Mouse (Mus musculus): ENCODE results near the gene Ddx23. TPM values are rescaled to one million over a fixed set of nuclear protein-coding genes. Genes with fewer than 3 reads are reported as not detected.

Gene Ddx23
- polyA plus RNA-seq, 1 experiment from 2014 or later: 33.0 TPM

DNA sequence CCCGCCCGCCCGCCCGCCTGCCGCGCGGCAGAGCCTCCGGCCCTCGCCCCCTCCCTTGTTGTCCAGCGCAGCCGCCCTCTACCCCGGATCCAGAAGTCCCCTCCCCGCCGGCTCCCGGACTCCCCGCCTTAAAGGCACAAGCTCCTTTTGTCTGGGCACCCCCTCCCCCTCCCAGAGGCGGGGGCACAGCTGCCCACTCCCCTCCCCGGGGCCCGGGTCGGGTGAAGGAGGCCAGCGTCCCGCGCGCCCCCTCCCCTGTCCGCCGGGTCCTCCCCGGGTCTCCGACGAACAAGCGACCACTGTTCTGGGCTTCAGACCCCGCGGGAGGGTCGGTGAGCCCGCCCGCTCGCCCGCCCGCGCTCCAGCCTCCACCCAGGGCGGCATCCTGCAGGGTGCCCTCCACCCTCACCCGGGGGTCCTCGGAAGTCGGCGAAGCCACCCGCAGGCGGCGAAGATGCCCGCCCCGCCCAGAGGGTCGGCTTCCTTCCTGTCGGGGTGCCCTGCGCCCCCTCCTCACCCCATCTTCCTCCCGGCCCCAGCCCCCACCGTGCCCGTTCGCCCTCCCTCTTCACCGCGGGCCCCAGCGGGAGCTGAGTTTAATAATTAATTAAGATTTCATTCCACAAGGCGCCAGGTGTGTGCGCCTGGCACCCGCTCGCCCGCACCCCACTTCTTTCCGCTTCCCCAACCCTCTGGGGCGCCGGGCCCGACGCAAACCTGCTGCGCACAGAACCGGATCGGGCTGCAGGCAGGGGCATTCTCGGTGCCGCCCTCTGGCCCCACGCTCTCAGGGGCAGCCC is 53.2 kb downstream of the Ddx23 start, which contains the start of gene Adcy6:
TSS of gene Adcy6 (minus strand) at position 746 of the 800 bp plus-strand sequence.
- peaks cover 7% of the 10 kb centered on the region for H3K4me1 ChIP-seq (replicated peaks; ENCODE audit: control insufficient read depth, insufficient read depth, low read length)
- peak within 1 kb of the TSS; percentile 88 for H3K4me3 ChIP-seq (ENCODE audit: low read depth, low read length)
- under 1% methylated on average over 45 of the region's 75 CpGs for WGBS
- H3K27ac ChIP-seq (ENCODE audit: low read depth, low read length): peak within 1 kb of the TSS; percentile 84
- H3K27me3 ChIP-seq (ENCODE audit: control insufficient read depth, insufficient read depth, low read length): no peaks in the 10 kb centered on the region
- DNase-seq (ENCODE audit: low spot score): peak; percentile 88
- peak within 1 kb of the TSS; percentile 64 for H3K9ac ChIP-seq (ENCODE audit: low read depth, low read length)
- ATAC-seq (ENCODE audit: low FRiP score): peak; percentile 87
- peak within 1 kb of the TSS; percentile 69 for H3K4me2 ChIP-seq (replicated peaks; ENCODE audit: low read depth, low read length)
- H3K36me3 ChIP-seq (ENCODE audit: control insufficient read depth, insufficient read depth, low read length): no peaks in the 10 kb centered on the region
- no peaks in the 10 kb centered on the region for H3K9me3 ChIP-seq (ENCODE audit: control insufficient read depth, low read length)

DNA sequence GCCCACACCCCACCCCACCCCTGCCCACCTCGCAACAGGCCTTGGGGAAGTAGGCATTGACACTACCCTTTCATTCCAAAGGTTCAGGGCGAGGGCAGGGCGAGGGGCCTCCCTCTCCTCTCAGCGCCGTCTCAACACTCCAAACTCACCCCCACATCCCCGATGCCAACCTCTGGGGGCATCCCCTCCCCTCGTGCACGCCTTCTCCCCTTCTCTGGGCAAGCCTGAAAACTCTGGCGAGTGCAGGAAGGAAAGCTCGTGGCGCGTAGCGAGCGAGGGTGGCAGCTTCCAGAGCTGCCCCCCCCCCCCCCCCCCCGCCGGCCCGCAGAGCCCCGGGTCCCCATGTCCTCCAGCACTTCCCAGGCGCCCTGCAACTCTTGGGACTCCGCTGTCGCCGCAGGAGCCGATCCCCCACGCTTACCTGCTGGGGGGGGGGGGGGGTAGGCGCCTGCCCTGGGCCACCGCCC is 53.9 kb downstream of the Ddx23 start:
- peak; percentile 56 for ATAC-seq (ENCODE audit: low FRiP score)
- peak overlapping the region; percentile 84 for H3K27ac ChIP-seq (ENCODE audit: low read depth, low read length)

GRCm38 (mm10) chr15:98608058-98608783 is 54.5 kb downstream of the Ddx23 start:
- no peaks in the 10 kb centered on the region for H3K9me3 ChIP-seq (ENCODE audit: control insufficient read depth, low read length)
- peaks cover 7% of the 10 kb centered on the region for H3K4me1 ChIP-seq (replicated peaks; ENCODE audit: control insufficient read depth, insufficient read depth, low read length)
- peak overlapping the region; percentile 84 for H3K27ac ChIP-seq (ENCODE audit: low read depth, low read length)
- ATAC-seq (ENCODE audit: low FRiP score): no peak; the same call in none of the 2 replicates
- H3K4me3 ChIP-seq (ENCODE audit: low read depth, low read length): peak overlapping the region; percentile 88
- peak overlapping the region; percentile 69 for H3K4me2 ChIP-seq (replicated peaks; ENCODE audit: low read depth, low read length)
- H3K9ac ChIP-seq (ENCODE audit: low read depth, low read length): peak overlapping the region; percentile 64
- 16% methylated on average over 8 of the region's 10 CpGs for WGBS
- H3K36me3 ChIP-seq (ENCODE audit: control insufficient read depth, insufficient read depth, low read length): peaks cover 5% of the 10 kb centered on the region; the same call in 1 of the 2 replicates
- no peaks in the 10 kb centered on the region for H3K27me3 ChIP-seq (ENCODE audit: control insufficient read depth, insufficient read depth, low read length)
- peak; percentile 13 for DNase-seq (ENCODE audit: low spot score)

More for the DNA sequence above, 53.9 kb downstream of the Ddx23 start:
- Histone ChIP-seq H3K4me2 (replicated peaks; ENCODE audit: low read depth, low read length) (peak overlapping the region; percentile 69), H3K36me3 (ENCODE audit: control insufficient read depth, insufficient read depth, low read length) (peaks cover 3% of the 10 kb centered on the region; the same call in 1 of the 2 replicates), H3K4me3 (ENCODE audit: low read depth, low read length) (peak overlapping the region; percentile 88), H3K9ac (ENCODE audit: low read depth, low read length) (peak overlapping the region; percentile 64), H3K27me3 (ENCODE audit: control insufficient read depth, insufficient read depth, low read length) (no peaks in the 10 kb centered on the region), H3K9me3 (ENCODE audit: control insufficient read depth, low read length) (no peaks in the 10 kb centered on the region), H3K4me1 (replicated peaks; ENCODE audit: control insufficient read depth, insufficient read depth, low read length) (peaks cover 7% of the 10 kb centered on the region)
- WGBS: 0% methylated on average over 9 of the region's 26 CpGs
- peak; percentile 58 for DNase-seq (ENCODE audit: low spot score)

DNA sequence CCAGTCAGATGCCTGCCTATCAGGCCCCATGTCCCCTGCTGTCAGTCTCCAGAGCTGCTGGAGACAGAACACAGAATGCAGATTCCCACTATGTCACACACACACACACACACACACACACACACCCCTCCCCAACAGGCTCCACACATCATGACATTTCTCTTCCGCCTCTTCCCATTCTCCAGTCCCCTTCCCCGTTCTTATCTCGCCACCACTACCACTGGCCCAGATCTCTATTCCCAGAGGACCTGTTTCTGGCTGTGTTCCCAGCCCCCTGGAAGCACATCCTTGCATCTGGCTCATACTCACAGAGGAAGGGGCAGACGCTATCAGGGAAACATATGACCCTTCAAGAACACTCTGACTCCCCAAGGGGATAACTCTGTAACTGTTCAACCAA is 55.1 kb downstream of the Ddx23 start:
- WGBS: 51% methylated on average over 4 of the region's 4 CpGs
- DNase-seq (ENCODE audit: low spot score) (no peak), ATAC-seq (ENCODE audit: low FRiP score) (no peak)
- Histone ChIP-seq H3K27ac (ENCODE audit: low read depth, low read length) (no peak overlapping the region), H3K4me3 (ENCODE audit: low read depth, low read length) (peak overlapping the region; percentile 88), H3K4me1 (replicated peaks; ENCODE audit: control insufficient read depth, insufficient read depth, low read length) (peaks cover 7% of the 10 kb centered on the region), H3K9ac (ENCODE audit: low read depth, low read length) (peak overlapping the region; percentile 64; the same call in 1 of the 2 replicates), H3K36me3 (ENCODE audit: control insufficient read depth, insufficient read depth, low read length) (peaks cover 5% of the 10 kb centered on the region; the same call in 1 of the 2 replicates), H3K27me3 (ENCODE audit: control insufficient read depth, insufficient read depth, low read length) (no peaks in the 10 kb centered on the region), H3K4me2 (replicated peaks; ENCODE audit: low read depth, low read length) (peak overlapping the region; percentile 69), H3K9me3 (ENCODE audit: control insufficient read depth, low read length) (no peaks in the 10 kb centered on the region)

DNA sequence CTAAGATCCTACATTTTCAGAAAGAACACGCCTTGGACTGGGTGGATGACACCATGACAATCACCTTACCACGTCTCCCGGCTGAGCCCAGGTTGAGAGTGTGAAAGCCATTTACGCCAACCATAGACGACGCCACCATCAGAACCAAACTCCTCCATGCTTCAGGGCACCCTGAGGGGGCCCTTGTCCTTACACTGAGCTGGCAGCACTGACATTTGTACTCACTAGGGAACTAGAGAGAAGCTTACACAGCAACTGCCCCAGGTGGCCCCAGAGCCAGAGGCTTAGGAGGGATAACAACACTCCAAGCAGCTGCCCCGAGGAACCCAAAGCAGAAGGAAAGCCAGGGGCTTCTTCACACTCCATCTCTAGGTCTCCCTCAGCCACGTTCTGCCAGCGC is 56.0 kb downstream of the Ddx23 start:
- WGBS: 70% methylated on average over 9 of the region's 9 CpGs
- no peak overlapping the region for H3K4me3 ChIP-seq (ENCODE audit: low read depth, low read length)
- H3K27ac ChIP-seq (ENCODE audit: low read depth, low read length): no peak overlapping the region
- no peak overlapping the region for H3K9ac ChIP-seq (ENCODE audit: low read depth, low read length)
- peaks cover 7% of the 10 kb centered on the region for H3K4me1 ChIP-seq (replicated peaks; ENCODE audit: control insufficient read depth, insufficient read depth, low read length)
- H3K9me3 ChIP-seq (ENCODE audit: control insufficient read depth, low read length): no peaks in the 10 kb centered on the region
- ATAC-seq (ENCODE audit: low FRiP score) (no peak), DNase-seq (ENCODE audit: low spot score) (no peak)
- peaks cover 5% of the 10 kb centered on the region; the same call in 1 of the 2 replicates for H3K36me3 ChIP-seq (ENCODE audit: control insufficient read depth, insufficient read depth, low read length)
- H3K27me3 ChIP-seq (ENCODE audit: control insufficient read depth, insufficient read depth, low read length): no peaks in the 10 kb centered on the region
- H3K4me2 ChIP-seq (replicated peaks; ENCODE audit: low read depth, low read length): no peak overlapping the region

GRCm38 (mm10) chr15:98606051-98606536 is 56.6 kb downstream of the Ddx23 start:
- no peak overlapping the region for H3K9ac ChIP-seq (ENCODE audit: low read depth, low read length)
- WGBS: 93% methylated on average over 12 of the region's 12 CpGs
- H3K9me3 ChIP-seq (ENCODE audit: control insufficient read depth, low read length): no peaks in the 10 kb centered on the region
- H3K27ac ChIP-seq (ENCODE audit: low read depth, low read length): no peak overlapping the region
- no peak overlapping the region for H3K4me3 ChIP-seq (ENCODE audit: low read depth, low read length)
- peaks cover 7% of the 10 kb centered on the region for H3K4me1 ChIP-seq (replicated peaks; ENCODE audit: control insufficient read depth, insufficient read depth, low read length)
- no peak overlapping the region for H3K4me2 ChIP-seq (replicated peaks; ENCODE audit: low read depth, low read length)
- H3K27me3 ChIP-seq (ENCODE audit: control insufficient read depth, insufficient read depth, low read length): no peaks in the 10 kb centered on the region
- peaks cover 7% of the 10 kb centered on the region; the same call in 1 of the 2 replicates for H3K36me3 ChIP-seq (ENCODE audit: control insufficient read depth, insufficient read depth, low read length)
- ATAC-seq (ENCODE audit: low FRiP score) (no peak), DNase-seq (ENCODE audit: low spot score) (no peak)

DNA sequence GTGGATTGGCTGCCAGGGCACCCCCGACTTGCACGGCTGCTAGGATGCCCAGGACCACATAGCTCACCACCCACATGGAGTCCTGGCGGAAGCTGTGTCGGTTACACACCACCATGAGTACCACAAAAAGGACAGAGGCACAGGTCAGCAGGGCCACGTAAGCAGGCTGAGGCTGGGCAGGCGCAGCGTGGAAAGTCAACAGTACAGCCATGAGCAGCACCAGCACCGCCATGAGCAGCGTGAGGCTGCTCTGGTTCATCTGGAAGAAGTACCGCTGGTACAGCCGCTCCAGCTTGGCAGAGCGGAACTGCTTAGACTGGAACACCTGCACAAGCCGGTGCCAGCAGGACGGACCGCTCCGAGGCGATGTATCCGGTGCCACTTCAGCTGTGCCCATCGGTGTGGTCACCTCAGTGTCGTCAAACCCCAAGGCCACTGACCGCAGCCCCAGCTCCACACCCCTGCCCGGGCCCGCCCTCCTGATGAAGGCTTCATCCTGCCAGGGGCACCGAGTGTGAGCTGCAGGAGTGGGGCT is 58.6 kb downstream of the Ddx23 start:
- no peak overlapping the region for H3K9ac ChIP-seq (ENCODE audit: low read depth, low read length)
- no peak overlapping the region for H3K27ac ChIP-seq (ENCODE audit: low read depth, low read length)
- no peak for ATAC-seq (ENCODE audit: low FRiP score)
- peaks cover 7% of the 10 kb centered on the region; the same call in 1 of the 2 replicates for H3K36me3 ChIP-seq (ENCODE audit: control insufficient read depth, insufficient read depth, low read length)
- WGBS: 97% methylated on average over 24 of the region's 24 CpGs
- H3K27me3 ChIP-seq (ENCODE audit: control insufficient read depth, insufficient read depth, low read length): no peaks in the 10 kb centered on the region
- peaks cover 7% of the 10 kb centered on the region for H3K4me1 ChIP-seq (replicated peaks; ENCODE audit: control insufficient read depth, insufficient read depth, low read length)
- H3K4me3 ChIP-seq (ENCODE audit: low read depth, low read length): no peak overlapping the region
- H3K9me3 ChIP-seq (ENCODE audit: control insufficient read depth, low read length): no peaks in the 10 kb centered on the region
- H3K4me2 ChIP-seq (replicated peaks; ENCODE audit: low read depth, low read length): no peak overlapping the region
- no peak for DNase-seq (ENCODE audit: low spot score)

- H3K4me2 ChIP-seq (replicated peaks; ENCODE audit: low read depth, low read length): no peak overlapping the region
- H3K4me3 ChIP-seq (ENCODE audit: low read depth, low read length): no peak overlapping the region
Observed at GRCm38 (mm10) chr15:98602921-98603458, 59.7 kb downstream of the Ddx23 start.

More at GRCm38 (mm10) chr15:98602921-98603458, 59.7 kb downstream of the Ddx23 start:
- Histone ChIP-seq H3K9me3 (ENCODE audit: control insufficient read depth, low read length) (no peaks in the 10 kb centered on the region), H3K36me3 (ENCODE audit: control insufficient read depth, insufficient read depth, low read length) (peaks cover 10% of the 10 kb centered on the region; the same call in 1 of the 2 replicates), H3K4me1 (replicated peaks; ENCODE audit: control insufficient read depth, insufficient read depth, low read length) (peaks cover 5% of the 10 kb centered on the region), H3K27me3 (ENCODE audit: control insufficient read depth, insufficient read depth, low read length) (no peaks in the 10 kb centered on the region), H3K27ac (ENCODE audit: low read depth, low read length) (no peak overlapping the region), H3K9ac (ENCODE audit: low read depth, low read length) (no peak overlapping the region)
- DNase-seq (ENCODE audit: low spot score) (no peak), ATAC-seq (ENCODE audit: low FRiP score) (no peak)
- WGBS: 55% methylated on average over 4 of the region's 4 CpGs
